Mouse (Mus musculus): ENCODE results near the gene Sorcs2.

The Sorcs2 gene

GRCm38 (mm10) chr5:36069503-36070360 is 328.2 kb downstream of the Sorcs2 start:
- peak; percentile 92 for DNase-seq (ENCODE audit: inconsistent ontology term)

- DNase-seq (ENCODE audit: inconsistent ontology term), result peak; percentile 37
Measured at GRCm38 (mm10) chr5:36067651-36068181, 330.2 kb downstream of the Sorcs2 start.

DNA sequence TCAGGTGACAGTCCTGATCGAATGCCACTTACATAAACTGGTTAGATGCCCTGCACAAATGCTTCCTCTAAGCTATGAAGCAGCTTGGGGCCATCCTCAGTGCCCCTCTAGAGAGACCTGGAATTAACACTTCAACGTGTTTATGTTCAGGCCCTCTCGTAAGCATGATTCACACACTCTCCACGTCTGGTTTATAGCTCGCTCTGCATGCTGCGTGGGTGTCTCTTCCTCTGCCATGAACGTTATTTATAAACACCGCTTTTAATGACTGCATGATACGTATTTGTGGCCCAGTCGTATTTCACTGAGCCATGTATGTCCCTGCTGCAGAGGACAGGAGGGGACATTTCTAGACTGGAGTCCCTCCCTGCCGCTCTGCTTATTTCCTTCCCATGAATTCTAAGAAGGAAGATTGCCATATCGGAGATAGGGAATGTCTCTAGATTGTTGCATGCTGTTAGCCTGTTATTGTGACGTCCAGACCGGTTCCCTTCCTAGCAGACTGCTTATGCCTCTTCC is 340.1 kb downstream of the Sorcs2 start:
- no peak for DNase-seq (ENCODE audit: inconsistent ontology term)

DNA sequence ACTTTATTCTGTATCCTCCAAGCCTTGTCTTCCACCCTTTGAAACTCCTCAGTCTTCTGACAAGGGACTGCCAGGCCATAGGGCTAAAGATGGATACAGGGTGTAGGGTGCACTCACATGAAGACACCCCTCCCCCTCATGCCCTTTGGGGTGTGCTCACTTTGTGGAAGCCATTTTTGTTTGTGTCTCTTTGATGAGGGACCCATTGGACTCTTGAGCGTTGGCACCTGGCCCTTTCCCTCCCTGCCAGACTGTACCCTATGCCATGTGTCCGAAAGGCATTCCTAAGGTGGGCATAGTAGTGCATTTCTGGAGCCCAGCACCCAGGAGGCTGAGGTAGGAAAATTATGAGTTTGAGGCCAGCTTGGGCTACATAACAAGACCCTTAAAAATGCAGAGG is 341.0 kb downstream of the Sorcs2 start:
- DNase-seq (ENCODE audit: inconsistent ontology term), result no peak

GRCm38 (mm10) chr5:36055876-36056275 is 342.1 kb downstream of the Sorcs2 start:
- no peak for DNase-seq (ENCODE audit: inconsistent ontology term)

DNA sequence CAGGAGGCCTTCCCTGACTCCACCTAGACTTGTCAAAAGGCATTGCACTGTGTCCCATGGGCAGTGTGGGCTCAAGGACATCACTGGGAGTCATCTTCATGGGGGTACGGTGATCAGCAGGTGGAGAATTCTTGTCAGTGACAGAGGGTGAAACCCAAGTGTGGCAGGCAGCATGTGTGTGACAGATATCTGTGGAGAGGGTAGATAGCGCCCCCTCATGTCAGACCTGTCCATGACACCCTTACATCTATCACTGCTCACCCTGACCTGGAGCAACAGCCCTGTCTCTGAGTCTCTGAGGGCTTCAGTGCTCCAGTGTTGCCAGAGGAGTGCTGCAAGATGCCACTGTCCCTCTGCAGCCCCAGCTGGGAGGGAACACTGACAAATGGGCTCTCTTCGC is 343.4 kb downstream of the Sorcs2 start:
- no peak for DNase-seq (ENCODE audit: inconsistent ontology term)

DNA sequence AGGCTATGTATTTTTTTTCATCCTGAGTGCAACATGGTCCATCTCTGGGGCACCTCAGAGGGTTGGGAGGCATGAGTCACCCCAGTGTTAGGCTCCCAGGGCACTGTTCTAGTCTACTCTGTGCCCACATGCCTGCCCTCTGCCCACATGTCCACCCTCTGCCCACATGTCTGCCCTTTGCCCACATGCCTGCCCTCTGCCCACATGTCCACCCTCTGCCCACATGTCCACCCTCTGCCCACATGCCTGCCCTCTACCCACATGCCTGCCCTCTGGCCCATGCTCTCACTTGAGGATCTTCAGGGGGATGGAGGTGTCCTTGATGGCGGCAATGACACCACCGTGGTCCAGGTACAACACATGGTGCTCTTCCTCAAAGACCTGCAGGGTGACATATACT is 354.8 kb downstream of the Sorcs2 start:
- no peak for DNase-seq (ENCODE audit: inconsistent ontology term)

- no peak for DNase-seq (ENCODE audit: inconsistent ontology term)
Measured at GRCm38 (mm10) chr5:36041756-36042155, 356.2 kb downstream of the Sorcs2 start.

DNA sequence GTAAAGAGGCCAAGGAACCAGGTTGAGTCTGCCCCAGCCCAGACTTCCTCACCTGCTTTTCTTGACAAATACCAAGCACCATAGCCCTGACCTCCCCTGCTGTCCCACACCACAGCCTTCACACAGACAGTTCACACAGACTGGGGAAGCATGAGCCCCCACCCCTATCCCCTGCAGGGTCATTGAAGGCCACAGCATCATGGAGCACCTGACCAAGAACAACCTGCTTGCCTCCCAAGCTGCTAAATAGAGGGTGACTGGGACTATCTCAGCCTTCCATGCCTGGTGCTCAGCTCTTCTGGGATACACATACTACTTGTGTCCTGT is 356.7 kb downstream of the Sorcs2 start:
- no peak for DNase-seq (ENCODE audit: inconsistent ontology term)

DNA sequence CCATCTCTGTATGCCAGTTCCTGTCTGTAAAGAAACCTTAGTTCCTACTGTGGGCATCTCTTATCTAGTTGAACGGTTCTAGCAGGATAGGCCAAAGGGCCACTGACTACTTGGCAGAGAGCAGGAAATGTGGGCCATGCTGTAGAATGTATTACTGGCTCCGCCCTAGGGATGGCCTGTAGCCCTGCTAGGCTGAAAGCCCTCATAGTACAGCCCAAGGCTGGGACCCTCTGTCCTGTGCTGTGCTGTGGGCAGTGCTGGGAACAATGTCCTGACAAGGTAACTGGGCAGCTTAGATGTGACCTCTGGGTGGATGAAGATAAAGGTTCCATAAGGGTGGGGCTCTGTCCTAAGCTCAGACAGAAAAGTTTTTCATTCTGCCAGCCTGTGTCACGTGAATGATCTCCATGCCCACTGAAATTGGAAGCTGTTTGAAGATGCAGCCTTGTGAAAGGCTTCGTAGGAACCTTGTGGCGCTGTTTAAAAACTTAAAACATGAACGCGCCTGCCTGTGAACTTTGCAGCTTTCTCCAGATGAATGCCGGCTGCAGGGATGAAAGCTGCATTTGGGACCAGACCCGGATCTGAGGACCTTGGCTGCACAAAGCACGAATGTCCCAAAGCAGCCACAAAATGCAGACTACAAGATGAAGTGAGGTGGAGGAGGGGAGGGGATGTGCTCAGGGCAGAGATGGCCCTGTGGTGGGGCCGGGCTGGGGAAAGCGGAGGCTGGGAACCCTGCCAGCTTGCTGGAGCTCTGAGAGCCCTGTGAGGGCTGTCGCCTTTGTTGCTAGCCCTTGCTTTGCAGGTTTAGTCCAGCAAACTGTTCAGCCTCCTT is 357.3 kb downstream of the Sorcs2 start:
- DNase-seq (ENCODE audit: inconsistent ontology term), result peak; percentile 60

DNA sequence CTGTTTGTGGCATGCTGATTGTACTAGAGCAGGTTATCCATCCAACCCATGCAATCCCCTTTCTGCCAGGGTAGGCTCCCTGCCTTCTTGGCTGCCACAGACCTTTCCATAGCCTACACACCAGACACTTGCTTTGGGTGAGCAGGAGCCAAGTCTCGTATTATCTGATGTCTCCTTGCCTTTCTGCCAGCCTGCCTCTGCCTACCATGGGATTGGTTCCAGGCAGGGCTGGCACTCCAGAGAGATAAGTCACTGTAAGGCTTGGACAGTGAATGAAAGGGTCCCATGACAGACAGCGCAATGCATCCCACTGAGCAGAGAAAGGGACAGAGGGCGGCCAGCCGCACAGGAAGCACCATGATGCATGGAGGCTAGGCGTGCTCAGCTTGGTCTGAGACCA is 358.3 kb downstream of the Sorcs2 start:
- DNase-seq (ENCODE audit: inconsistent ontology term), result no peak

- peak; percentile 66 for DNase-seq (ENCODE audit: inconsistent ontology term)
Measured at GRCm38 (mm10) chr5:36033531-36034426, 364.2 kb downstream of the Sorcs2 start.

GRCm38 (mm10) chr5:36025076-36025475 is 372.9 kb downstream of the Sorcs2 start:
- DNase-seq (ENCODE audit: inconsistent ontology term), result no peak

GRCm38 (mm10) chr5:36024003-36024685 is 373.8 kb downstream of the Sorcs2 start:
- DNase-seq (ENCODE audit: inconsistent ontology term), result no peak

DNA sequence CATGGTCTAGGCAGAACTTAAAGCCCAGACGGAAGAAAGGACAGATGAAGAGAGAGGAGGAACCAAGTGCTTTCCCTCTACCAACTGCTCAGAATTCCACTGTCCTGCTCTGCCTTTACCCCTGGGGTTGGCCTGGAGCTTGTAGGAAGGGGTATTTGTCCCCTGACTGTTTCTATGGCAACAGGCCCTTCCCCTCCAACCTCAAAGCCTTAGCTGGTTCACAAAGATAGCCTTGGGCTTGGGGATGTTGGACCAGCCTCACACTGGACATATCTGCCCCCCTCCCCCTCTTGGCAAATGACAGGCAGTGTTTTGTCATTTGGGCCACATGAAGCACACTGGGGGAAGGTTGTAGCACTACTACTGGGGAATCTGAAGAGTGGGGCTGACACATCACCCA is 375.6 kb downstream of the Sorcs2 start:
- DNase-seq (ENCODE audit: inconsistent ontology term), result no peak

GRCm38 (mm10) chr5:36021091-36021490 is 376.8 kb downstream of the Sorcs2 start:
- DNase-seq (ENCODE audit: inconsistent ontology term), result peak; percentile 79

DNA sequence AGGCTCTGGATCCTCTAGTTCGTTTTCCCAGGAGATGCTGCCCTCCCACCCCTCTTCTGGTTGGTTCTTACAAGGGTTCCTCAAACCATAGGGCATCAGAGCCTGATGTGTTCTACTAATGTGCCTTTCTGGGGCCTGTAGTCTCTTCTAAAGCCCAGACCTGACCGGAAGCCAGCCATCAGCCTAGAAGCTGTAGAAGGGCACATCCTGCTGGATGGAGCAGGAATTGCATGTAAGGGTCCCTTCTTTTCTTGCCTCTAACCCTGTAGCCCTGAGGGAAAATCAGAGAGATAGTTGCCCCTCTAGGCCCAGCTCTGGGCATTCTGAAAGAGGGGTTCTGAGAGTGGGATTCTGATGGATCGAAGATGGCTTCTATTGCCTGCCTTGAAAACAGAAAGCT is 379.6 kb downstream of the Sorcs2 start:
- DNase-seq (ENCODE audit: inconsistent ontology term), result no peak

DNA sequence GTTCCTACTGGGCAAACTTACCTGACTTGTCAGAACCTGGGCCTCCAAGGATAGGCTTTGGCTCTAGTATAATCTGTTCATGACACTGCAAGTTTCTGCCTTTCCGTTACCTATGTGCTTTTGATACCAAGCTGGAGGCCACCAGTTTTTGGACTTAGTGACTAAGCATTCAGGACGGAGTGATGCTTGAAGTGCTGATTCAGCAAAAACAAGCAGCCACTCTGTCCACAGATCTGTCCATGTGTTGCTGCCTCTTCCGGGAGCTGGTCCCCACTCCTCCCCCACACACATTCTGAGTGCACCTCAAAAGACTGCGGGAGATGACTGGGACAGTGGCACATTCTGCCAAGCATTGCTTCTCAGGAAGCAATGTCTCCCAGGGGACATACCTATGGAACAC is 388.5 kb downstream of the Sorcs2 start:
- no peak for DNase-seq (ENCODE audit: inconsistent ontology term)

- DNase-seq (ENCODE audit: inconsistent ontology term), result peak; percentile 80
Measured at GRCm38 (mm10) chr5:36007649-36008048, 390.3 kb downstream of the Sorcs2 start.

DNA sequence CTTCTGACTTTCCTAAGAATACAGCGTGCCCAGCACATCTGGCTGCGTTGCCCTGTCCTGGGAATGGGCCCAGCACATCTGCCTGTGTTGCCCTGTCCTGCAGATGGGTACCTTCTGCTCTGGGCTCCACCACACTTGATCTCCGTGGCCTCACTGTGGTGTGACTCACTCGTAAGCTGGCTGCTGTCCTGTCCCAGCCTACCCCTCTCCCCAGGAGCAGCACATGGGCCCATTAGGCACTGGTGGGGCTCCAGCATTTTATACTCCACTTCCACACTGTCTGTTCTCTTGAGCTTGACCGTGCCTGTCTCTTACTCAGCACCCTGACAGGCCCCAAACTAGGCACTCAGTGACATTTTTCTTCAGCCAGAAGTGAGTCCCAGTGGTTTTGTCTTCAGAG is 391.4 kb downstream of the Sorcs2 start:
- peak; percentile 61 for DNase-seq (ENCODE audit: inconsistent ontology term)

- DNase-seq (ENCODE audit: inconsistent ontology term), result no peak
Measured at GRCm38 (mm10) chr5:36006106-36006505, 391.8 kb downstream of the Sorcs2 start.
